Mouse (Mus musculus): Measurements from ENCODE around the gene Kmt5c.

Gene Kmt5c

DNA sequence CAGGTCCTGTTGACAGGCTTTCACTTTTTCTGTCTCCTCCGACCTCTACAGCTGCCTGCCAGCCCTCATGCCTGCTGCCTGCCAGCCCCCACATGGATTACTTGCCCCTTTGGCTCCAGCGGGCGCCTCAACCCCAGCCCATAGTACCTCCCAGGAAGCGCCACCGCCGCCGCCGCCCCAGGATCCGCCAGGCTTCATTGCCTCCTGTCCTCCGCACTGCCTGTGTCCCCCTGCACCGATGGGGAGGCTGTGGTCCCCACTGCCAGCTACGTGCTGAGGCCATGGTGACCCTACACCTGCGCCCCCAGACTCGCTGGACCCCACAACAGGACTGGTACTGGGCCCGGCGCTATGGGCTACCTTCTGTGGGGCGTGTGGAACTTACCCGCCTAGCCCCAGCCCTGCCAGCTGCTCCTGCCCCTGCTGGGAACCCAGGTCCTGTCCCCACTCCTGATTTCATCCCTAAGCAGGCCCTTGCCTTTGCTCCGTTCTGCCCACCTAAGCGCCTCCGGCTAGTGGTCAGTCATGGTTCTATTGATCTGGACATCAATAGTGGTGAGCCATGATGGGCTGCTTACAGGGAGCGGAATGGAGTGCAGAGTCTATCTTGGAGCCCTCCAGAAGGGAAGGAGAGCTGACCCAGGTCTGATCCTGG lies 6.5 kb downstream of the Kmt5c start:
- DNase-seq (ENCODE audit: low spot score): no peak

DNA sequence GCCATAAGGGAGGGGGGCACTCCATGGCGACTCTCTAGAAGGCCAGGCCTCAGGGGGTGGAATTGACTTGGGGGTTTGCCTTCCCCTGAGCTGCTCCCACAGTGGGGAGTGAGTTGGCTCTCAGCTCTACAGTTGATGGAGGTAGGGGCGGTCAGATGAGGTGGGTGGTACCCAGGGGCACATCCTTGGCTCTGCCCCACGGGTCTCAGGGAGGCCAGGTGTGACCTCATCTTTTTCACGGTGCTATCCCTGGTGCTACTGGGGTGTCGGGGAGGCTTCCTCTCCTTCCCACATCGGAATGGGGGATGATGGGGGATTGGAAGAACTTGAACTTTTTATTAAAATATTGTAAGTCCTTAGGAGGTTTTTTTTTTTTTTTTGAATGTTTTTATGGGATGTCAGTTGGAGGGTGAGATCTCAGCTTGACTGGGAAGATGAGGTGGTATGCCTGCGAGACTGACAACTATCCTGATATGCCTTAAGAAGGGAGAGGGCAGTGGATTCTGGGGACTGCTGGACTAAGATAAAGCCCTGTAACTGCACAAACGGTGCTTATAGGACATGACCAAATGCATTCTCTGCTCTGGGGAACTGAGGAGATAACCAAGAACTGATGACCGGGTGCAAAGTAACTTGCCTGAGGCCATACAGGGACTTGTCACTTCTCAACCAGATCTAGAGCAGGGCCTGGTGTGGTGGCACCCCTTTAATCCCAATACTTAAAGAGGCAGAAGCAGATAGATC lies 7.4 kb downstream of the Kmt5c start:
- no peak for DNase-seq (ENCODE audit: low spot score)

DNA sequence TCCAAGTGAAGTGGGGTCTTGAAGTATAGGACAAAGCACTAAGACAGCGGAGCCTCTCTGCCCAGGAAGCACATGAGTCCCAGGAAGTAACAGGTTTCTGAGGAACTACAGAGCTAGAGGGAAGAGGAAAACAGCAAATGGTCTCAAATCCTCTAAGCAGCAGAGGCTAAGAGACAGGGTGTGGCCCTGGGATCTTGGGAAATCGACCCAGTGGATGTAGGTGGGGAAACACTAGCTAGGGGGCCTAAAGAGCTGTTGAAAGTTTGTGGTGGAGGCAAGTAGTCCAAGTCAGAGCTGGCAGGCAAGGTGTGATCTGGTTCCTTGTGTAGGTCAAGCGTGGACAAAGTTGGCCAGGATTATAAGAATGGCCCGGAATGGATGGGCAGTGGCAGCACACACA lies 8.4 kb downstream of the Kmt5c start:
- DNase-seq (ENCODE audit: low spot score): no peak

DNA sequence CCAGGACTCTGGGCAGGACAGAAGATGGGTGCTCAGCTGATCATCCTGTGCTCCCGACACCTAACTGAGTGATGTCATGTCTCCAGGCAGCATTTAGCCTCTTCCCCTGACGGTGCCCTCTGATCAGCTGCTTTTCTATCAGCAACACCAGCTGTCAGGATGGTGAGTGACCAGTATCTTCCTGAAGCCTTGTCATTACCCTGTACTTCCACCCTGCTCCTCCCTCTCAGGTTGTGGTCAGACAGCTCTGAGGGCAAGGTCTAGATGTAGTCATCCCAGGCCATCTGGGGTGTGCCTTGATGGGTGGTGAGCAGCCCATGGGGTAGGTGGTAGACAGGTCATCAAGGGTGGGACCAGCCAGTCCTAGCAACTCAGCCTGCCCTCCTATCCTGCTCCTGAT lies 9.3 kb downstream of the Kmt5c start:
- DNase-seq (ENCODE audit: low spot score): no peak

GRCm38 (mm10) chr7:4751971-4752820 lies 12.3 kb downstream of the Kmt5c start:
- DNase-seq (ENCODE audit: low spot score): no peak

DNA sequence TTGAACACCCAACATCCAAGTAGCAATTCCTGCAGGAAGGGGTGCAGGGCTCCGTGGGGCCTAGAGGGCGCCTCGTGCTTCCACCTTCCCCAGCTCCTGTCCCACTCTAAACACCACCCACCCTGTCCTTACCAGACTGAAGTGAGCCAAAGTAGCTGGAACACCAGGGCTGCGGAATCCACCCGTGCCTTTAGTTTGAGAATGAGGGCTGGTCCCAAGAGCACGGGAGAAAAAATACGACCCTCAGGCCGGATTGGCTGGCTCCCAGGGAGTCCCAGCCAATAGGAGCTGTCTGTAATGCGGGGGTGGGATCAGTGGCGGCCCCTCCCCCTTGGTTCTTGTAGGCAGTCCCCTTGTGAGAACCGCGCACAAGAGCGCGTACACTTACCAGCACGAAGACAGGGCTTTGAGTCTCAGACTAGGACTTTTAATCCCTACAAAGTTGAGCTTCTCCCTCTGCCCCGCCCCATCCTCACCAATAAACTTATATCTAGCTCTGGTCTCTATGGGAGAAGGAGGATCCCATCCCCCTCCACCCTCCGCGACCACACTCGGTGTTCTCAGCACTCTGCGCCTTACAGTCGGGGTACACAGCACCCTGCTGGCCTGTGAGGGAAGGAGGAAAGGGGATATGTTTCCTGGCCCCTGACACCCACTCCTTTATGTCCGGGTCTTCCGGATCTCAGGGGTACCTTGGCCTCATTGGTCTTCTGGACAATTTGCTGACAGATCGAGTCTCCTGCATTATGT lies 13.1 kb downstream of the Kmt5c start, which contains the start of gene Cox6b2:
Gene Cox6b2, minus strand, starts transcription at position 274 of the 750 bp plus-strand sequence.
- no peak for DNase-seq (ENCODE audit: low spot score)

DNA sequence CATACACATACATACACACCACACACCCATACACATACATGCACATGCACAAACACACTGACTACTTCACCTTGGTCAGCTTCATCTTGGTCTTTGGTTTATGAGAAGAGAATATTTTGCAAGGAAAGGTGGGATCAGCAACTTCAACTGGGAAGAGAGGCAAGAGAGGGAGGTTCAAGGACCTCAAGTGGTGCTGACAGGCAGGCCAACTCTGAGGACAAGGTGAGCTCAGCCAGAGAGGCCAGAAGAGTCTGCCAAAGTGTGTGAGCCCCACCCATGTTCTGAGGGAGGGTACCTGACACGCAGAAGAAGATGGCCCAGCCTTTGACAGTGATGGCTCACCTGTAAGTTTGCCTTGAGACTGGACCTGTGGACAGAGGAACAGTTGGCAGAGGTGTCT lies 19.8 kb downstream of the Kmt5c start:
- DNase-seq (ENCODE audit: low spot score): no peak

DNA sequence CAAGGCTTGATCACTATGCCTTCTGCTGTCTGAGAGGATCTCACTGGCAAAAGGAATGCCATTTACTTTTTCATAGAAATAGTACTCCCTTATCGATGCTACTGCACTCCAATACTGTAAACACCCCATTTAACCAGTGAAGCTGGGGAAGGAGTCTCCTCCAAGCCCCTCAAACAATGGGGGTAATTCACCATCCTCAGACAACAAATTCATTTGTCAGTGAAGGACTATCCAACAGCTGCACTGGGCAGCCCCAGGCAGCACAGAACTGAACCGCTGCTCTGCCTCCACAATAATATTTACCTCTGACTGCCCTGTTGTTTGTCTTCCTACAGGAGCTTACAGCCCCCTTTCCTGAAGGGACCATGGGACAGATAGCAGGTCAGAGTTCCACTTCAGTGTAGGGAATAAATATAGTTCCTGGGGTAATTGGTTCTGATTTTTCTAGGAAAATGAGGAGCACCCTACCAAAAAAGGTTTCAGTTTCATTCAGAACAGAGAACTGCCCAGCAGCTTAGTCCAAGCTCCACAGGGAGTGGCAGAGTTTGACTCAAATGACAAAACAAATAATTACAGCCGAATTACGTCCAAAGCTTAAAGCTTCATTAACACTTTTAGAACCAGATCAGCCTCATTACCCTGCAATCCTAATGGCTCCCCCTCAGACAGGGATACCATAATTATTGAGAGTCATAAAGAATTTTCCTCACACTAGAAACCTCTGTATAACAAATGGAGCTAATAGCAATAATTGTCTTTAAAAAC lies 25.2 kb downstream of the Kmt5c start:
- no peak for DNase-seq (ENCODE audit: low spot score)

GRCm38 (mm10) chr7:4771202-4771601 lies 31.3 kb downstream of the Kmt5c start, which contains the start of gene Fam71e2:
Gene Fam71e2, minus strand, starts transcription at chr7:4771302.
- no peak for DNase-seq (ENCODE audit: low spot score)

GRCm38 (mm10) chr7:4776131-4776530 lies 36.2 kb downstream of the Kmt5c start:
- DNase-seq (ENCODE audit: low spot score): no peak

DNA sequence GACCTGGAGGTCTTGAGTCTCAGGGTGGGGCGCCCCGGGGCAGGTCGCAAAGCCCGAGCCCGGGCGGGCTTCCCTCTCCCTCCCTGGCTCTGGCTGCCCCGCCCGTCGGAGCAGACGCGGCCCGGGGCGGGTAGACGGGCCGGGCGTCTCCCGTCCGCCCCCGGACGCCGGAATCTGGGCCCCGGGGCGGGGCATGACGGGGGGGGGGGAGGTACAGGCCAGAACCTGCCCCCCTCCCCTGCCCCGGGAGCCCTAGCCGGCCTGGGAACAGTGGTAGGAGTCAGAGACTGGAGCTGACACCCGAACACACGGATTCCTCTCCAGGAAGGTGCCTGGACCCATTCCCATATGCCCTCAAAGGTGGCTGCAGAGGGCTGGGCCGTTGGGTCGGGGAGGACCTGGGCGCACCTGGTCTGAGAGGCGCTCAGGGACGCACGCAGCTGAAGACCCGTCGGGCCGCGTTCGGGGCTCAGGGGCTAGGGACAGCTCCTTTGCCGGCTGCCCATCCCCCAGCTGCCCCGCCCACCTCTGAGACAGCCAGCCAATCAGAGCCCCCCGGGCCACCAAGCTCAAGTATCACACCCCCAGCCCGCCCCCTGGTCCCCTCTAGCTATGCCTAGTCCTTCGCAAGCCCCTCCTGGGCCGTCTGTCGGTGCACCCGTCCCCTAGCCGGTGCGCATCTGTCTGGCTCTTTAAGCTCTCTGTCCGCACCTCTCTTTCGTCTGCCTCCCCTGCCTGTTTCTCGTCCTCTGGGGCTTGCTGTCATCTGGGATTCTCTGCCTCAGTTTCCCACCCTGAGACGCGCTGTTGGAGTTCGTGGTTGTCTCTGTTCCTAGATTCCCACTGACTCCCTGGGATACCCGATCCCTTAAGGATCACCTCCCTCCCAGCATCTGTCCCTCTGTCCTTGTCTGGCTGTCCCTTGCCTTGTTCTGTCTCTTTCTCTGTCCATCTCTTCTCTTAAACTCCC lies 37.2 kb downstream of the Kmt5c start:
- DNase-seq (ENCODE audit: low spot score): no peak

- no peak for DNase-seq (ENCODE audit: low spot score)
These were observed 38.1 kb downstream of the Kmt5c start for GRCm38 (mm10) chr7:4777851-4778637.

- no peak for DNase-seq (ENCODE audit: low spot score)
These were observed 40.0 kb downstream of the Kmt5c start for GRCm38 (mm10) chr7:4779921-4780320.

- no peak for DNase-seq (ENCODE audit: low spot score)
These were observed 42.2 kb downstream of the Kmt5c start for GRCm38 (mm10) chr7:4782130-4782529.

DNA sequence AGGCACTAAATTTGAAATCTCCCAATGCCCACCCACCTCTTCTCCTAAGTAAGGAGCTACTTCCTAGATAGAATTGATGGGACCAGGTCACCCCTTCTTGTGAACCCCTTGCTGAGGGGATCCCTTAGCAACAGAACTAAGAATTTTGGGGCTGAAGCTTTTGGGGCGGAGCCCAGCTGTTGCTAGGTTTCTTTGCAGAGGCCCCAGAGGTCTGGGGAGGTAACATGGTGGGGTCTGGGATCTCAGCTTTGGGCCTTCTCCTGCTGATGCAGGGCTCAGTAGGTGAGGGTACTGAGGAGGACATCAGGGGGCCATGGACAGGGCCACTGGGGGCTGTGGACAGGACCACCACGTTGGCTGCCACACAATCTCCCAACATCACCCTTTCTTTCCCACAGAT lies 42.8 kb downstream of the Kmt5c start, which contains the start of the genes Il11 and Tmem190:
Gene Il11, minus strand, starts transcription at position 101 of the 400 bp plus-strand sequence.
Gene Tmem190, plus strand, starts transcription at position 179 of the 400 bp plus-strand sequence.
- no peak for DNase-seq (ENCODE audit: low spot score)

- DNase-seq (ENCODE audit: low spot score): no peak
These were observed 43.9 kb downstream of the Kmt5c start for GRCm38 (mm10) chr7:4783667-4784268.

DNA sequence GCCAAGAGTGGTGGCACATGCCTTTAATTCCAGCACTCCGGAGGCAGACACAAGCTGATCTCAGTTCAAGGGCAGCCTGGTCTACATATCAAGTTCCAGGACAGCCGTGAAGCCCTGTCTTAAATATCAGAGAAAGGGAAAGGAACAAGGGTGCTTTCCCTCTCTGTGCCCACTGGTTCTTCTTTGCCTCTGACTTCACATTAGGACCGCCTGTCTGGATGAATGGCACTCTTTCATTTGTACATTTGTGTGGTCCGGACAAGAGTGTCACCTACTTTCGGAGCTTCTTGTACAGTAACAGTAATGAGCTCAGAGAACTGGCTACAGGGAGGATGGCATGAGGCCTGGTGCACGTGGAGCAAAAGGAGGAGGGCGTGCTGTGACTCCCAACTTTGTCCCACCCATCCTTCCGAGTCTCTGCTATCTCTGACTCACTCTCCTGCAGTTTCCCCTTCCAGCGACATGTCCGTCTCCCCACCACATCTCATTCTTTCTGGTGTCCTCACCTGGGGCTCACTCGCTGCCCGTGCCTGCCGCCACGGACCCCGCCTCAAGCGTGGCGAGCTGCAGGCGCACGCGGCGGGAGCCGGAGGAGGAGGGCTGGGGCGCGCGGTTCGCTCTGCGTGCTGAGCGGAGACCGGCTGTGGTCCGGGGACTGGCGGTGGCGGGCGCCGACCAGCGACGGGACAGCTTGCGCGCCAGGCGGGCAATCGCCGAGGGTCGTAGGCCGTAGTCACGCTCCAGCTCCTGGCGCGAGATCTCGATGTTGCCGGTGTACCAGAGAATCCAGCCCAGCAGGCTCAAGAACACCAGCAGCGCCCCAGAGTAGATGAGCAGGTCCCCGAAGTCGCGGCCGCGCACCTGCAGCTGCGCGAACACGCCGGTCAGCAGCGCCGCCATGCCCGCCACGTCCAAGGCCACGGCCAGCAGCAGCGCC lies 48.9 kb downstream of the Kmt5c start:
- DNase-seq (ENCODE audit: low spot score): no peak
